Mouse (Mus musculus) megakaryocyte, embryonic 14.5 days (primary cell): ENCODE results near the gene H2-T3.

Source experiments
- FLI1 ChIP-seq: IDR thresholded peaks from 2 replicates; pipeline ENCODE4 v1.6.1; 2012; ENCODE audit warnings: low read length, inconsistent platforms, mixed read lengths
- GATA1 ChIP-seq: IDR thresholded peaks from 3 replicates; pipeline ENCODE4 v1.6.1; 2012; ENCODE audit warnings: mixed read lengths, low read length, inconsistent platforms, borderline replicate concordance

- TF ChIP-seq GATA1 (no peak), FLI1 (no peak)
Observed at GRCm38 (mm10) chr17:36218594-36219155, 28.6 kb upstream of the H2-T3 start.
